Mouse (Mus musculus) kidney, embryonic 15.5 days (tissue): ENCODE results near the gene Prelid3b. TPM values are rescaled to one million over a fixed set of nuclear protein-coding genes. Genes with fewer than 3 reads are reported as not detected.

Experiments used
- ATAC-seq: fragments of 200-750 bp; cut with Nextera tagmentation; replicated peaks from 2 replicates; pipeline ENCODE4 v1.8.0; 2017; ENCODE audit warnings: moderate TSS enrichment; ENCODE audit not compliant: low FRiP score
- H3K27ac ChIP-seq: fragments of 300-500 bp; sonication (generic); 2 replicates; pipeline ENCODE4 v1.5.1; 2015; ENCODE audit warnings: mild to moderate bottlenecking, inconsistent platforms
- H3K27me3 ChIP-seq: fragments of 300-500 bp; sonication (generic); 2 replicates; pipeline ENCODE4 v1.6.1; 2015; ENCODE audit warnings: inconsistent platforms
- H3K36me3 ChIP-seq: fragments of 300-500 bp; sonication (generic); 2 replicates; pipeline ENCODE4 v1.6.1; 2015; ENCODE audit warnings: inconsistent platforms
- H3K4me1 ChIP-seq: fragments of 300-500 bp; sonication (generic); 2 replicates; pipeline ENCODE4 v1.6.1; 2015; ENCODE audit warnings: inconsistent platforms
- H3K4me2 ChIP-seq: fragments of 300-500 bp; sonication (generic); 2 replicates; pipeline ENCODE4 v1.6.1; 2015; ENCODE audit warnings: moderate library complexity, mild to moderate bottlenecking, inconsistent platforms
- H3K4me3 ChIP-seq: fragments of 300-500 bp; sonication (generic); replicated peaks from 2 replicates; pipeline ENCODE4 v1.5.1; 2015; ENCODE audit warnings: mild to moderate bottlenecking, inconsistent platforms
- H3K9ac ChIP-seq: fragments of 300-500 bp; sonication (generic); 2 replicates; pipeline ENCODE4 v1.6.1; 2015; ENCODE audit warnings: mild to moderate bottlenecking, inconsistent platforms
- H3K9me3 ChIP-seq: fragments of 300-500 bp; sonication (generic); replicated peaks from 2 replicates; pipeline ENCODE4 v1.6.1; 2016; ENCODE audit warnings: inconsistent platforms
- WGBS: fragments of 180-500 bp; shearing (Covaris S2); methylation state at CpG from one replicate; pipeline ENCODE4 v1.1.7; 2015; ENCODE audit warnings: mixed read lengths; 5-methylcytosine and 5-hydroxymethylcytosine counted together
- polyA plus RNA-seq: library from polyadenylated mRNA; unstranded; fragments of >200 nt; fragmentation: Nextera tagmentation; extraction: Ambion mirVana; gene quantifications from 2 replicates; pipeline ENCODE4 v1.2.1, GENCODE M21; 2015

Gene Prelid3b
- polyA plus RNA-seq, 1 experiment from 2014 or later, result 110 TPM

- no peaks in the 10 kb centered on the region for H3K27me3 ChIP-seq
- 74% methylated on average over 2 of the region's 2 CpGs for WGBS
- no peaks in the 10 kb centered on the region for H3K9me3 ChIP-seq
- no peak for ATAC-seq
- H3K27ac ChIP-seq, result no peak overlapping the region
- H3K9ac ChIP-seq, result no peak overlapping the region
- H3K36me3 ChIP-seq, result no peaks in the 10 kb centered on the region
- H3K4me3 ChIP-seq, result no peak overlapping the region
- H3K4me2 ChIP-seq, result no peak overlapping the region
- H3K4me1 ChIP-seq, result no peaks in the 10 kb centered on the region
Observed at GRCm38 (mm10) chr2:174492858-174493257, 20.0 kb upstream of the Prelid3b start.

- Histone ChIP-seq H3K36me3 (no peaks in the 10 kb centered on the region), H3K4me2 (no peak overlapping the region), H3K4me3 (no peak overlapping the region), H3K27ac (no peak overlapping the region), H3K9ac (no peak overlapping the region), H3K9me3 (no peaks in the 10 kb centered on the region), H3K27me3 (no peaks in the 10 kb centered on the region), H3K4me1 (no peaks in the 10 kb centered on the region)
- ATAC-seq, result no peak
- 82% methylated on average over 5 of the region's 5 CpGs for WGBS
Observed at GRCm38 (mm10) chr2:174487005-174487404, 14.1 kb upstream of the Prelid3b start.

GRCm38 (mm10) chr2:174478746-174479145 lies 5.9 kb upstream of the Prelid3b start:
- no peak for ATAC-seq
- Histone ChIP-seq H3K36me3 (no peaks in the 10 kb centered on the region), H3K9ac (no peak overlapping the region), H3K27ac (no peak overlapping the region), H3K4me2 (no peak overlapping the region), H3K4me1 (no peaks in the 10 kb centered on the region), H3K4me3 (no peak overlapping the region), H3K27me3 (no peaks in the 10 kb centered on the region), H3K9me3 (no peaks in the 10 kb centered on the region)
- 75% methylated on average over 5 of the region's 5 CpGs for WGBS

- no peak overlapping the region for H3K4me3 ChIP-seq
- no peak for ATAC-seq
- H3K27me3 ChIP-seq, result no peaks in the 10 kb centered on the region
- no peak overlapping the region for H3K27ac ChIP-seq
- H3K4me2 ChIP-seq, result no peak overlapping the region
- H3K4me1 ChIP-seq, result peaks cover 6% of the 10 kb centered on the region
- H3K36me3 ChIP-seq, result no peaks in the 10 kb centered on the region
- WGBS, result 69% methylated on average over 3 of the region's 3 CpGs
- H3K9me3 ChIP-seq, result no peaks in the 10 kb centered on the region
- no peak overlapping the region for H3K9ac ChIP-seq
Observed at GRCm38 (mm10) chr2:174477543-174478319, 4.8 kb upstream of the Prelid3b start.

- no peak for ATAC-seq
- peak overlapping the region; percentile 88 for H3K4me3 ChIP-seq
- peak overlapping the region; percentile 48; the same call in 1 of the 2 replicates for H3K9ac ChIP-seq
- 72% methylated on average over 5 of the region's 5 CpGs for WGBS
- H3K4me1 ChIP-seq, result peaks cover 29% of the 10 kb centered on the region
- H3K9me3 ChIP-seq, result no peaks in the 10 kb centered on the region
- H3K4me2 ChIP-seq, result peak overlapping the region; percentile 78
- H3K27ac ChIP-seq, result peak overlapping the region; percentile 84
- H3K27me3 ChIP-seq, result no peaks in the 10 kb centered on the region
- H3K36me3 ChIP-seq, result peaks cover 24% of the 10 kb centered on the region
Observed at GRCm38 (mm10) chr2:174473550-174473927, 658 bp upstream of the Prelid3b start.

GRCm38 (mm10) chr2:174472407-174472806 lies 474 bp downstream of the Prelid3b start:
- no peaks in the 10 kb centered on the region for H3K9me3 ChIP-seq
- 7% methylated on average over 30 of the region's 30 CpGs for WGBS
- H3K36me3 ChIP-seq, result peaks cover 30% of the 10 kb centered on the region
- peak; percentile 31 for ATAC-seq
- peaks cover 33% of the 10 kb centered on the region for H3K4me1 ChIP-seq
- no peaks in the 10 kb centered on the region for H3K27me3 ChIP-seq
- H3K4me3 ChIP-seq, result peak overlapping the region; percentile 88
- peak overlapping the region; percentile 89 for H3K9ac ChIP-seq
- H3K4me2 ChIP-seq, result peak overlapping the region; percentile 78
- peak overlapping the region; percentile 78 for H3K27ac ChIP-seq

GRCm38 (mm10) chr2:174470786-174471405 lies 2.0 kb downstream of the Prelid3b start:
- Histone ChIP-seq H3K36me3 (peaks cover 43% of the 10 kb centered on the region), H3K27ac (no peak overlapping the region)
- WGBS, result 94% methylated on average over 7 of the region's 7 CpGs

GRCm38 (mm10) chr2:174470333-174470732 lies 2.5 kb downstream of the Prelid3b start:
- no peaks in the 10 kb centered on the region for H3K27me3 ChIP-seq
- H3K27ac ChIP-seq, result no peak overlapping the region
- WGBS, result 80% methylated on average over 4 of the region's 4 CpGs
- no peak for ATAC-seq
- no peaks in the 10 kb centered on the region for H3K9me3 ChIP-seq
- H3K9ac ChIP-seq, result no peak overlapping the region
- H3K36me3 ChIP-seq, result peaks cover 49% of the 10 kb centered on the region
- peaks cover 33% of the 10 kb centered on the region for H3K4me1 ChIP-seq
- no peak overlapping the region for H3K4me2 ChIP-seq
- H3K4me3 ChIP-seq, result no peak overlapping the region

More at GRCm38 (mm10) chr2:174470786-174471405, 2.0 kb downstream of the Prelid3b start:
- Histone ChIP-seq H3K4me1 (peaks cover 33% of the 10 kb centered on the region), H3K9me3 (no peaks in the 10 kb centered on the region), H3K4me2 (no peak overlapping the region), H3K27me3 (no peaks in the 10 kb centered on the region), H3K9ac (no peak overlapping the region), H3K4me3 (no peak overlapping the region)
- no peak for ATAC-seq

- WGBS, result 2% methylated on average over 48 of the region's 48 CpGs
- H3K4me2 ChIP-seq, result peak within 1 kb of the TSS; percentile 90
- H3K36me3 ChIP-seq, result peaks cover 66% of the 10 kb centered on the region
Observed at GRCm38 (mm10) chr2:174463789-174464523, 8.9 kb downstream of the Prelid3b start, which contains the start of gene Atp5e. Atp5e (minus strand) TSS chr2:174464105.

GRCm38 (mm10) chr2:174463370-174463769 lies 9.5 kb downstream of the Prelid3b start:
- Histone ChIP-seq H3K27me3 (no peaks in the 10 kb centered on the region), H3K4me3 (peak overlapping the region; percentile 91), H3K4me2 (peak overlapping the region; percentile 90), H3K9ac (peak overlapping the region; percentile 83), H3K36me3 (peaks cover 62% of the 10 kb centered on the region), H3K4me1 (peaks cover 18% of the 10 kb centered on the region), H3K9me3 (no peaks in the 10 kb centered on the region), H3K27ac (peak overlapping the region; percentile 84)
- ATAC-seq, result peak; percentile 37
- WGBS, result 30% methylated on average over 10 of the region's 10 CpGs

More at GRCm38 (mm10) chr2:174463789-174464523, 8.9 kb downstream of the Prelid3b start, which contains the start of gene Atp5e:
- Histone ChIP-seq H3K27ac (peak within 1 kb of the TSS; percentile 84), H3K4me3 (peak within 1 kb of the TSS; percentile 91), H3K4me1 (peaks cover 18% of the 10 kb centered on the region), H3K9ac (peak within 1 kb of the TSS; percentile 83), H3K27me3 (no peaks in the 10 kb centered on the region), H3K9me3 (no peaks in the 10 kb centered on the region)
- peak; percentile 100 for ATAC-seq

GRCm38 (mm10) chr2:174459365-174459764 lies 13.5 kb downstream of the Prelid3b start:
- Histone ChIP-seq H3K27me3 (no peaks in the 10 kb centered on the region), H3K4me3 (no peak overlapping the region), H3K36me3 (peaks cover 29% of the 10 kb centered on the region), H3K9me3 (no peaks in the 10 kb centered on the region), H3K4me1 (peaks cover 13% of the 10 kb centered on the region), H3K9ac (no peak overlapping the region), H3K4me2 (no peak overlapping the region), H3K27ac (no peak overlapping the region)
- ATAC-seq, result no peak
- 68% methylated on average over 2 of the region's 2 CpGs for WGBS

- ATAC-seq, result peak; percentile 50; the same call in 1 of the 2 replicates
- 77% methylated on average over 7 of the region's 7 CpGs for WGBS
Observed at GRCm38 (mm10) chr2:174453681-174454080, 19.2 kb downstream of the Prelid3b start.

More at GRCm38 (mm10) chr2:174453681-174454080, 19.2 kb downstream of the Prelid3b start:
- no peaks in the 10 kb centered on the region for H3K9me3 ChIP-seq
- no peak overlapping the region for H3K4me3 ChIP-seq
- H3K9ac ChIP-seq, result no peak overlapping the region
- H3K4me1 ChIP-seq, result no peaks in the 10 kb centered on the region
- H3K36me3 ChIP-seq, result no peaks in the 10 kb centered on the region
- no peak overlapping the region for H3K4me2 ChIP-seq
- no peak overlapping the region for H3K27ac ChIP-seq
- no peaks in the 10 kb centered on the region for H3K27me3 ChIP-seq
